Mouse (Mus musculus) ES-E14 (cell line): ENCODE measurements around the gene Acbd3. TPM values are rescaled to one million over a fixed set of nuclear protein-coding genes. Genes with fewer than 3 reads are reported as not detected.
A peak's percentile ranks its signal among the peaks of the same experiment; 100 is the strongest.

ENCODE experiments used
- DNase-seq: peaks from one replicate; pipeline ENCODE4 v3.0.0-alpha.2; 2013; ENCODE audit warnings: low read depth, low spot score
- H3K27ac ChIP-seq: 2 replicates; pipeline ENCODE4 v1.5.1; 2012; ENCODE audit warnings: low read depth, mild to moderate bottlenecking, low read length, moderate library complexity, mixed read lengths; ENCODE audit not compliant: poor library complexity, insufficient read depth, severe bottlenecking
- H3K36me3 ChIP-seq: 2 replicates; pipeline ENCODE4 v1.6.1; 2012; ENCODE audit warnings: mild to moderate bottlenecking, low read length, moderate library complexity, mixed read lengths; ENCODE audit not compliant: control insufficient read depth, poor library complexity, insufficient read depth, severe bottlenecking
- H3K4me1 ChIP-seq, 2 experiments: fragments of 150-350 bp in 1 of 2; sonication (generic) in 1 of 2; 2 replicates each; pipeline ENCODE4 v1.6.1; 2012; ENCODE audit warnings: low read length in 2 of 2, mild to moderate bottlenecking in 1 of 2, mixed read lengths in 1 of 2; ENCODE audit not compliant: control insufficient read depth in 2 of 2, insufficient read depth in 2 of 2, poor library complexity in 1 of 2
- H3K4me3 ChIP-seq, 2 experiments: fragments of 150-350 bp in 1 of 2; sonication (generic) in 1 of 2; 2 replicates each; pipeline ENCODE4 v1.5.1; 2012; ENCODE audit warnings: low read length in 2 of 2, low read depth in 1 of 2, mild to moderate bottlenecking in 1 of 2, mixed read lengths in 1 of 2; ENCODE audit not compliant: insufficient read depth in 1 of 2, poor library complexity in 1 of 2, severe bottlenecking in 1 of 2
- H3K9ac ChIP-seq: 2 replicates; pipeline ENCODE4 v1.6.1; 2012; ENCODE audit warnings: low read depth, mild to moderate bottlenecking, low read length, mixed read lengths; ENCODE audit not compliant: poor library complexity, insufficient read depth, severe bottlenecking
- H3K9me3 ChIP-seq: fragments of 150-350 bp; sonication (generic); 2 replicates; pipeline ENCODE4 v1.6.1; 2012; ENCODE audit warnings: low read depth, mild to moderate bottlenecking, low read length; ENCODE audit not compliant: control insufficient read depth, insufficient read depth
- CHD2 ChIP-seq: IDR thresholded peaks from 2 replicates; pipeline ENCODE4 v1.6.1; 2014; ENCODE audit warnings: mild to moderate bottlenecking, low read depth, low read length, inconsistent platforms
- HCFC1 ChIP-seq: IDR thresholded peaks from 2 replicates; pipeline ENCODE4 v1.6.1; 2012; ENCODE audit warnings: low read length, inconsistent platforms, borderline replicate concordance; ENCODE audit not compliant: insufficient read depth
- MAFK ChIP-seq: IDR thresholded peaks from 2 replicates; pipeline ENCODE4 v1.6.1; 2014; ENCODE audit warnings: mild to moderate bottlenecking, low read depth, low read length, inconsistent platforms; ENCODE audit not compliant: insufficient read depth
- ZC3H11A ChIP-seq: IDR thresholded peaks from 2 replicates; pipeline ENCODE4 v1.6.1; 2012; ENCODE audit warnings: low read depth, mild to moderate bottlenecking, inconsistent platforms, low read length, borderline replicate concordance
- ZNF384 ChIP-seq: IDR thresholded peaks from 2 replicates; pipeline ENCODE4 v1.6.1; 2012; ENCODE audit warnings: low read depth, low read length, inconsistent platforms
- in situ Hi-C, 2 experiments: fragments of 600-800 bp; cut with MboI; formaldehyde crosslinking; loops; one replicate each; pipeline ENCODE4 v1.15.1; 2025; ENCODE audit warnings: low sequenced_read_pairs in 2 of 2, inconsistent platforms in 1 of 2; ENCODE audit not compliant: unreplicated experiment in 2 of 2
- total RNA-seq: library from RNA; depleted of rRNA; stranded (reverse); fragments of 300-350 nt; gene quantifications from 2 replicates; pipeline ENCODE4 v1.2.3, GENCODE M21; 2012

Gene Acbd3
- total RNA-seq, 1 experiment: 20.4 TPM

DNA sequence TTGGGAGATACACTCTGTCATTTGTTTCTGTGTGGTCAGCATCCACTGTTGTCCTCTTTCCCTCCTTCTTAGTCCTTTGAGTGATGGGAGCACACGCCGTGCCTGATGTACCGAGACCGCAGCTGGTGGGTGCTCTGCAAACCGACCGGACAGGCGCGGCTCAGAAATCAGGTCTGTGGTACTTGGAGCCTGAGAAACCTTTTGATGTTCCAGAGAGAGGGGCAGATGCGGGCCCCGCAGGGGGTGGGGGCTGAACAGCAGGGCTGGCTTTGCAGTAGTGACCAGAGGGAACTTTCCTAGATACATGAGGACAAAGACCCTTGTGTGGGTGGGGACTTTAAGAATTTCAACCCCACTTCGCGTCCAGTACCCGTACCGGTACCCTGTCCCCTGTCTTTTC, 37.5 kb downstream of the Acbd3 start:
- Histone ChIP-seq H3K4me3 (peak overlapping the region; percentile 43 to 68), H3K27ac (no peak overlapping the region), H3K9ac (no peak overlapping the region), H3K36me3 (no peaks in the 10 kb centered on the region), H3K4me1 (peaks cover 4 to 23% of the 10 kb centered on the region in 2 experiments; a peak in 3 of 4 replicates), H3K9me3 (no peaks in the 10 kb centered on the region)
- in situ Hi-C loops: loop anchor here in 1 of 2 experiments (10.0 kb wide), 1 partner anchor 329 kb away; no protein-coding TSS in a partner anchor
- no peak for DNase-seq
- TF ChIP-seq ZNF384 (no peak), HCFC1 (no peak), ZC3H11A (no peak), CHD2 (no peak), MAFK (no peak)

DNA sequence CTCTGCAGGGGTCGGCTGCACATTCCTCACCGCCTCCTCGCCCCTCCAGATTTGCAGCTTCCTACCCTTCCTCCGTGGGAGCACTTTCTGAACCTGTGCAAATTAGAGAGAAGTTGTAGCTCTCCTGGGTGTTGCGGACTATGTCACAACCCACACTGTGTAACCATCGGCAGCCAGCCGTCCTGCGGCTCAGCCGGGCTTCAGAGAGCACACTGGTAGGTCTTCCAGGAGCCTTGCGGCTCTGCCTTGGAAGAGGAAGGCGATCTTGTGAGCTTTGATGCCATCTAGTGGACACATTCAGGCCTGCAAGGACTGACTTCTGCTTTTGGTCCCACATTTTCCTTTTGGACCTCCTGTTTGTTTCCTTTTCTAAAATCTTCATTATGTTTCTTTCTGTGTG, 38.0 kb downstream of the Acbd3 start:
- no peak overlapping the region for H3K27ac ChIP-seq
- peak overlapping the region; percentile 43 to 68 for H3K4me3 ChIP-seq
- no peaks in the 10 kb centered on the region for H3K36me3 ChIP-seq
- H3K4me1 ChIP-seq: peaks cover 4 to 23% of the 10 kb centered on the region in 2 experiments; a peak in 3 of 4 replicates
- in situ Hi-C loops: loop anchor here in 1 of 2 experiments (10.0 kb wide), 1 partner anchor 329 kb away; no protein-coding TSS in a partner anchor
- H3K9me3 ChIP-seq: no peaks in the 10 kb centered on the region
- TF ChIP-seq CHD2: no peak
- TF ChIP-seq ZC3H11A: peak; percentile 73; the same call in 1 of the 2 replicates
- no peak overlapping the region for H3K9ac ChIP-seq
- DNase-seq: peak; percentile 82

GRCm38 (mm10) chr1:180765393-180765792, 39.5 kb downstream of the Acbd3 start:
- TF ChIP-seq HCFC1: no peak
- no peak for TF ChIP-seq ZNF384
- TF ChIP-seq CHD2: no peak
- no peak for TF ChIP-seq ZC3H11A
- TF ChIP-seq MAFK: no peak
- in situ Hi-C loops: loop anchor here in 1 of 2 experiments (10.0 kb wide), 1 partner anchor 331 kb away; no protein-coding TSS in a partner anchor

GRCm38 (mm10) chr1:180766557-180766956, 40.7 kb downstream of the Acbd3 start:
- H3K9ac ChIP-seq: no peak overlapping the region
- no peaks in the 10 kb centered on the region for H3K9me3 ChIP-seq
- TF ChIP-seq CHD2 (no peak), ZNF384 (no peak), HCFC1 (no peak), ZC3H11A (no peak), MAFK (no peak)
- no peaks in the 10 kb centered on the region for H3K36me3 ChIP-seq
- in situ Hi-C loops: loop anchor here in 1 of 2 experiments (10.0 kb wide), 1 partner anchor 332 kb away; no protein-coding TSS in a partner anchor
- H3K4me1 ChIP-seq: peaks cover 4 to 21% of the 10 kb centered on the region in 2 experiments; a peak in 3 of 4 replicates
- H3K27ac ChIP-seq: no peak overlapping the region
- H3K4me3 ChIP-seq: no peak overlapping the region
- DNase-seq: no peak

More at GRCm38 (mm10) chr1:180765393-180765792, 39.5 kb downstream of the Acbd3 start:
- no peak for DNase-seq
- Histone ChIP-seq H3K36me3 (no peaks in the 10 kb centered on the region), H3K4me3 (no peak overlapping the region), H3K4me1 (peaks cover 4 to 23% of the 10 kb centered on the region in 2 experiments; a peak in 3 of 4 replicates), H3K9ac (no peak overlapping the region), H3K9me3 (no peaks in the 10 kb centered on the region), H3K27ac (no peak overlapping the region)
